Mouse (Mus musculus): ENCODE results near the gene Dnmbp.

Dnmbp gene

DNA sequence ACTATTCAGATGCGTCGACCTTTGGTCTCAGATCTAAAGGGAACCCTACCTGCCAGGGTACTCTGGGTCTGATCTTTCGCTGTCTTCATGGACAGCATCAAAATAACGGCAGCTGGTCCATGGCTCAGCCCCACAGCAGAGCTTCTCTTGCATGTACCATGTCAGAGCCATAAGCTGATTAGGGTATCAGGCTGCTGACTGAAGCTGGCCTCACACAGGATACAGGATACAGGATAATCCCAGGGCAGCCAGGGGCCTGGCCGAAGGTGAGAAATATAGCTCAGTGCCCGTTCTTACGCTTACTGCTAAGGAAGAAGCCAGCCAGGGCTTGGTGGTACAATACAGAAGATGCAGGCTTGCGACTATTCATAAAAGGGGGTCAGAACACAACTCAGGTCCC lies 4.6 kb upstream of the Dnmbp start:
- DNase-seq, result no peak

- no peak for DNase-seq
Measured at GRCm38 (mm10) chr19:43943076-43943475, 3.1 kb upstream of the Dnmbp start.

GRCm38 (mm10) chr19:43939171-43939768 lies 721 bp downstream of the Dnmbp start:
- DNase-seq, result no peak

DNA sequence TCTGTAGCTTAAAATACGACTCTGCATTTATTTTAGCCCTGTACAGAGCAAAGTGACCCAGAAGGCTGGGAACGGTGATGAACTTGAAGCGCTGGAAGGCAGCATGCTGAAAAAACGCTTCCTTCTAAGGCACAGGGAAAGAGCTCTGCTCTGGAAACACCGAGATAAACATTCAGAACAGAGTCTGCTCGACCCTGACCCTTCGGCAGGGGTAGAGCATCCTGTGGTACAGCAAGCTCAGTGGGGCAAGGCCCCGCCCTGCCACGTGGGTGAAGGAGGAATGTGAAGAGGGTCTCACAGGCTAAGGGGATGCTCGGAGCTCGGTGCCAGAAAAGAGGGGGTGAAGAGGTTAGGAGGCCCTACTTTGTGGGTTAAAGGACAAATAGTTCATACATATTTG lies 1.6 kb downstream of the Dnmbp start:
- no peak for DNase-seq

- DNase-seq, result no peak
Measured at GRCm38 (mm10) chr19:43930926-43931325, 9.1 kb downstream of the Dnmbp start.

GRCm38 (mm10) chr19:43930366-43930765 lies 9.6 kb downstream of the Dnmbp start:
- no peak for DNase-seq

- no peak for DNase-seq
Measured at GRCm38 (mm10) chr19:43929869-43930268, 10.1 kb downstream of the Dnmbp start.

GRCm38 (mm10) chr19:43927967-43928366 lies 12.0 kb downstream of the Dnmbp start:
- no peak for DNase-seq

DNA sequence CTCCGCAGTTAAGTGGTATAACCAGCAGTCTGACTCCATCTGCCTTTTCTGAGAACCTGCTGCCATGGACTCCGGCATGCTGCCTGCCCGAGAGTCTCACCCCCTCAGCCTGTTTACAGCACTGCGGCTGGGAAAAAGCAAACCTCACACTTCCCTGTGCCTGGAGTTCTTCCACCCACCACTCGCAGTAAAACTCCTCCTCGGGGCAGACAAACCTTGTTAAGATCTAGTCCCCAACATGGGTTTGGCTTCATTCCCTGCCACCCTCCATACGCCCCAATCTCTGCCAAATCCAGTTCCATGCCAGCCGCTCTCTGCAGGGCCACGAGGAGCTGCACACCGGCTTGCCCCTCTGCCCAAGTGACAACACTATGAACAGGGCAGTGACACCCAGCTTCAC lies 12.9 kb downstream of the Dnmbp start:
- peak; percentile 19 for DNase-seq

DNA sequence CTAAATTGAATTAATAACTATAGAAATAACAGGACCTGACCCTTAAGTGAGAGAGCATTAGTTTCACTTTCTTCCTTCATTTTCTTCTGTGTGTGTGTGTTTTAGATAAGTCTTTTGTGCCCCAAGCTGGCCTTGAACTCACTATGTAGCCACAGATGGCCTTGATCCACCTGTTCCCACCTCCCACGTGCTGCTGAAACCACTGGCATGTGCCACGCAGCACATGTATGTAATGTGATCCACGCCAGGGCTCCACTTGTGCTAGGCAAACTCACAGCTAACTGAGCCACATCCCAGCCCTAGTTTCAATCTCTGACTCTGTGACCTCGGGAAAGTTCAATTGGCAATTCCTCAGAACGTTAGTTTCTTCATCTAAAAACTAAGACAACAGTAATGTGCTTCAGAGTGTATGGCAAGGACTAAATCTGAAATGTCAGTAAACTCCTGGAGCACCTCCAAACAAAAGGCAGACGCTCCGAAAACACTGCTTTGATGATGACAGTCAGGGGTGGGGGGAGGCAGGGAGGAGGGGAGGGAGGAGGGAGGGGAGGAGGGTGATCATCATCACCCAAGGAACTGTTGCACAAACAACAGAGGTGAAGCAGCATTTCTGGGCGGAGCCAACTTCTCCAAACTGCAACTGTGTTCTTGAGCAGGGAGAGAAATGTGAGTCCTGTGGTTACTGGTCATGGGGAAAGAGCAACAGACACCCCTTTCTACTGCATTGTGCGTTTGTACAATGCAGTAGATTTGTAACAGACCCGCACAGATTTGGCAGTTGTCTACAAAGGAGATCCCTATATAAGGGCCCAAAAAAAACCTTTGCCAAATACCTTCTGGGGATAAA lies 13.6 kb downstream of the Dnmbp start:
- DNase-seq, result no peak

DNA sequence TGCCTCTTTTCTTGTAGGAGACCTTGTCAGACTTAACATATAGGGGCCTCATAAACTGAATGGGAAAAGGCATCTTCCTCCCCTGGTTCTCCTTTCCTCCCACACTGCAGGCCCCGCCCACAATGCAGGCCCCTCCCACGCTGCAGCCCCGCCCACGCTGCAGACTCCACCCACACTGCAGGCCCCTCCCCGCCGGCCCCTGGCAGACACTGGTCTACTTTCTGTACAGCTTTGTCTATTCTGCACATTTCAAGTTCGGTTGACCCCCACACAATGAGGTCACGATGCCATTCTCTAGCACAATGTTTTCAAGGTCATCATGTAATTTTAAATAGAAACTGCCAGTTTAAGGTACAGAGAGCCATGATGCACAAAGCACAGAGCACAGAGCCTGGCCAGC lies 15.6 kb downstream of the Dnmbp start:
- DNase-seq, result no peak

DNA sequence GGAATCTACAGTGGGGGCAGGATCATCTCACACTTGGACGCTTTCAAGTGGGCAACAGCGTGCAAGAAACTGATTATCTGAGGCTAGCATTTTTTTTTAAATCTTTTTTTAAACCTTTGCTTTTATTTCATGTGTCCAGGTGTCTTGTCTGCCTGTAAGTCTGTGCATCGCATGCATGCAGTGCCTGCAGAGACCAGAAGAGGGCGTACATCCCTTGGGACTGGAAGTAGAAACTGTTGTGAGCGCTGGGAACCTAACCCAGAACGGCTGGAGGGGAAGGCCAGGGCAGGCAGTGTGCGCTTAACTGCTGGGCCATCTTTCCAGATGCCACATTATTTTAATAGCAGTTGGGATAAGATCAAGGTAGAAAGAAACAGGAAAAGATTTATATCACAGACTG lies 17.0 kb downstream of the Dnmbp start:
- DNase-seq, result no peak

GRCm38 (mm10) chr19:43921410-43921809 lies 18.6 kb downstream of the Dnmbp start:
- no peak for DNase-seq

DNA sequence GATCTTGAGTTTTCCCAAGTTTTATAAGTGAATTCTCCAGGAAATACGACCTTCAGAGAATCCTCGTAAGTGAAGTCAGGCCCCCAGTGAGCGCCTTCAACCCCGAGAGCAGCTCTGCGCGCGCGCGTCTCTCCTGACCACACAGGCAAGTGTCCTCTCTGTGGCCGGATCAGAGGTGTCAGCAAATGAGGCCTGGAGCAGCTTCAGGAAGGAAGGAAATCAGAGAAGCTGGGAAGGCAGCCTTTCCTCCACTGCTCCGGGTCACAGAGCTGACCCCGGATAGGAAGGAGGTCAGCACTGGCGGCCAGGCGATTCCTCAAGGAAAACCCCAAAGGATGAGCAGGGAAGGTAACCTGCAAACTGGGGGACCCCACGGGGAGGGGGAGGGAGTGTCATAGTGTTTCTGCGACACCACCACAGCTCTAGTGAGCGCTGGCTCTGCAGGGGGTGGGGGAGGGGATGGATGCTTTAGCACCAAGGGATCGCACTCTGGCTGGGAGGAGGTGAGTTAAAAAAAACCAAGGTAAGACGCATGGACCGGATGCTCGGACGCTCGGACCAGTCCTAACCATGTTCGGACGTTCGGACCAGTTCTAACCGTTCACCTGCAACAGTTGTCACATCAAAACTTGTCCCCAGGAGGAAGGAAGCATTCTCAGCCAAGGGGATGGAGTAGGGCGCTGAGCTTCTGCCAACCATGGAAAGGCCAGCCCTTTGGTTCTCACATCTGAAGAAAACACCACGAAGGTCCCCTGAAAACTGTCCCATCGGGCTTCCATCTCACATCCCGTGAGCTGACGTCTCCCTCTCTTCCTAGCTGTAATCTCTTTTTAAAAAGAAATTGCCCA lies 19.3 kb downstream of the Dnmbp start:
- DNase-seq, result no peak

DNA sequence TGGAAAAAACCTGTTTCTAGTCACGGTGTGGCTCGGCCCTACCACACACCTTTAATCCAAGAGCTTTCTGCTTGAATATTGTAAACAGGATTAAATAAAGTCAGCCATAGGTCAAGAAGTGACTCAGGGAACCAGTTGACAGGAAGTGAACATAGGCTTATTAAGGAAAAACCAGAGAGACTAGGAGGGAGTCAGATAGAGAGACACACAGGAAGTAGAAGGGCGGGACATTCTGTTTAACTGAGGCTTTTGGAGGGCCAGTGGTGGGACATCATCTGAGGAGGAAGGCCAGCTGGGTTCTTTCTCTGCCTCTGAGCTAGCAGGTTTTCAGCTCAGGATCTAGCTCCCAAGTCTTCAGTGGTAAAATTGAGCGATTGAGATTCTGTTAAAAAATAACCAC lies 20.1 kb downstream of the Dnmbp start:
- no peak for DNase-seq

- DNase-seq, result no peak
Measured at GRCm38 (mm10) chr19:43918834-43919233, 21.2 kb downstream of the Dnmbp start.

- no peak for DNase-seq
Measured at GRCm38 (mm10) chr19:43917763-43918162, 22.2 kb downstream of the Dnmbp start.

GRCm38 (mm10) chr19:43917406-43917691 lies 22.6 kb downstream of the Dnmbp start:
- no peak for DNase-seq

GRCm38 (mm10) chr19:43916586-43917405 lies 23.2 kb downstream of the Dnmbp start:
- DNase-seq, result no peak

DNA sequence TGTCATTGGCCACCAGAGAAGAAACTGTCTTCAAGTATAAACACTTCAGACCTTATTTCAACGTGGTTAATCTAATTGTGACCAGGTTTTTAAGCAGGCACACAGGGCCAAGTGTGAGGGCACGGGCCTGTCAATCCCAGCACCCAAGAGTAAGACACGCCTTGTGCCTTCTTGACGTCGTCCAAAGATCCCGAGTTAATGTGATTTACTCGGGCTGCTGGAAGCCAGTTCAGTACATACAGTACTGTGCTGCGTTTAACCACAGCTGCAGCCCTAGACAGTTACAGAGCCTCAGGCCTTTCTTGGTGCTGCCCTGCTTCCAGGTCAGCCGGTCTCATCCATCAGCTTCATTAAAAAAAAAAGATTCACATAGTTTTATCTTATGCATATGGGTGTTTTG lies 24.6 kb downstream of the Dnmbp start:
- DNase-seq, result no peak

- DNase-seq, result no peak
Measured at GRCm38 (mm10) chr19:43914986-43915385, 25.0 kb downstream of the Dnmbp start.

GRCm38 (mm10) chr19:43912775-43913486 lies 27.1 kb downstream of the Dnmbp start:
- no peak for DNase-seq

All from right cerebral cortex, postnatal 4 days (tissue).